Mouse (Mus musculus) central nervous system, embryonic 11.5 days (tissue): ENCODE results near the gene AW011738. TPM values are rescaled to one million over a fixed set of nuclear protein-coding genes. Genes with fewer than 3 reads are reported as not detected.

Source experiments
- polyA plus RNA-seq: library from polyadenylated mRNA; depleted of rRNA; stranded (reverse); fragments of >200 nt; gene quantifications from 2 replicates; pipeline ENCODE4 v1.2.3, GENCODE M21; 2012; rRNA removed

AW011738 gene
- 5.1 and 8.3 TPM in 2 replicates for polyA plus RNA-seq

DNA sequence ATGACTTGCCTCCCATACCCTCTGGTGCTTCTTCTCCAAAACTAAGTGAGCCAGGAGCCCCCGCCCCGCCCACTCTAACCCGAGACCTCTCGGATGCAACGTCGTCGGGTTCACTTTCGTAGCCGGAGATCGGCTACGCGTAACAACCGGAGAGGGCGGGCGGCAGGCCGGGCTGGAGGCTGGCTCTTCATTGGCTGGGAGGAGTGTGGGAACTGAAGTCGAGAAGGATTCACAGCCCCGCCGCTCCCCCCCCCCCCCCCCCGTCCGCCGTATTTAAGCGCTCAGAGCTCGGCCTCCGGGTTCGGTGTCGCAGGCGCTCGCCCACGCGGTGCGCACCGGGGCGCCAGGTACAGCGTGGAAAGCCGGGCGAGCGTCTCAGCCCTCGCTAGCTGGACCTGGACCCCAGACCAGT is at the start of gene AW011738:
TSS of gene AW011738 (plus strand) at position 304 of the 412 bp plus-strand sequence.

DNA sequence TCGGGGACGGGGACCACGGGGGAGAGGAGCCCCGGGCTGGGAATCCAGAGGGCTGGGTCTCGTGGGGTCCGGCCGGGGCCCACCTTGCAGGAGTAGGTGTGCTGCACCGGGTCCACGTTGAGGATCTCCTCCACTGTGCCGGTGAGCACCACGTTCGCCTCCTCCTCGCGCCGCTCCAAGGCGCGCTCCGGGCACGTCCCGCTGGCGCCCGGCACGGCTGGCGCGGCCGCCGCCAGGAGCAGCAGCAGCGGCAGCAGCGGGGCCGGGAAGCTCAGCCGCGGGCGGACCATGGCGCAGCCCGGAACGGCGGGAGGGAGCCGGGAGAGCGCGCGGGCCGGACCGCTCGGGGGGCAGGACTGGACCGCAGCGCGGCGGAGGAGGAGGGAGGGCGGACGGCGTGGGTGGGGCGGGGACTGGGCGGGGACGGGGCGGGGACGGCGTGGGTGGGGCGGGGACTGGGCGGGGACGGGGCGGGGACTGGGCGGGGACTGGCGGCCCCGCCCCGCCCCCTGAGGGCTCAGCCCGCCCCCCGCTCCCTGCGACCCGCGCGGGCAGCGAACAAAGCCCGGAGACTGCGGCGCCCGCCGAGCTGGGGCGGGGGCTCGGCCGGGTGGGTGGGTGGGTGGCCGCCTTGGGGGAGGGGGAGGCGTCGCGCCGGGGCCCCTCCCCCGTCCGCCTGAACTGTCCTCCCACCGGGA is 5.8 kb upstream of the AW011738 start, which contains the start of gene Agrn:
TSS of gene Agrn (minus strand) at position 358 of the 698 bp plus-strand sequence.

DNA sequence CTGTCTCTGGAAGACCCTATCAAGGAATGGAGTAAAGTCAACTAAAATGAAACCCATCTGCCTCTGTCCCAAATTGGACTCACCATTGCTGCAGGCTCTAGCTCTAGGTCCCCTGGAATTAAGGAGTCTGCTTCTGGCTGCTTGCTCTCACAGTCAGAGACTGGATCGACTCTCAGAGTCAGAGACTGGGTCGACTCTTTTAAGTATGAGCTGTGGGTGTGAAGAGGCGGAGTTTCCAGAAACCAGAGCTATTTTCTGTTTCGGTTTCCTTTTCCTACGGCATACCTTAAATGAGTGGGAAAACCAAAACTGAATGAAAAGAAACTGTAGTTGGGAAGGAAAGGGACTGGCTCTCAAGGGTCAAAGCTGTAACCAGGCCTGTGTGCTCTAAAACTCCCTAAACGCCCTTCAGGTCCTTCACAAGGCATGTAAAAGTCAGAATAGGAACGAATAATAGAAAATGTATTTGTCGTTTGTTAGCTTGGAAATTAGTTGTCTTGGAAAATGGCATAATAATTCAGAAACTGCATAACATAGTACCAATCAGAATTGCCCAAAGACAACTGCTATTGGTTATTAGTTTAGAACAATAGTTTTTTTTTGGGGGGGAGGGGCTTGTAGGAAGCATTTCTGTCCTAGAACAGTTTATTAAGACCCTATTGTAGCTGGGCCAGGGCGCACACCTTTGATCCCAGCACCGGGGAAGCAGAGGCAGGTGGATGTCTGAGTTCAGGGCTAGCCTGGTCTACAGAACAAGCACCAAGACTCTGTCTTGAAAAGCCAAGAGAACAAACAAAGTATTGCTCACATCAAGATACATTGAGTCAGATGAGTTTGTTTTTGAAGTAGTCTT is 2.3 kb upstream of the AW011738 start, which contains the start of gene Isg15:
TSS of gene Isg15 (minus strand) at position 196 of the 853 bp plus-strand sequence.

DNA sequence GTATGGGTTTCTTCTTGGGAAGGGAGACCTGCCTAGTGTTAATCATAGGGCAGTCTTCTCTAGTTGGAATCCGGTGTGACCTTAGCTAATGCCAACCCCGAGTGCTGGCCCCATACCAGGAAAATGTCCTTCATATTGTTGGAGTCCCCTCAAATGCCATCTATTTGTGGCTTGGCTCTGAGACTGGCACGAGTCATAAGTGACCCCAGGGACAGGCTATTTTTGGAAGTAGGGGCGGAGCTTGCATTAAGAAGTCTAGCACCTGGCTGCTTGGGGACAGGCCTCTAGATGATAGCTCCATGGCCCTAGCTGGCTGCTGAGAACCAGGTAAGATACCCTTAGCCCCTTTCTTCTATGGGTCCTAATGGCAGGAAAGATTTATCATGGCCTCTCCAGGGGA is 12.5 kb downstream of the AW011738 start, which contains the start of gene Perm1:
TSS of gene Perm1 (plus strand) at position 220 of the 400 bp plus-strand sequence.

GRCm38 (mm10) chr4:156234701-156235213 is 31.7 kb downstream of the AW011738 start, which contains the start of gene Plekhn1:
TSS of gene Plekhn1 (minus strand) at chr4:156234857.

GRCm38 (mm10) chr4:156235808-156236533 is 32.9 kb downstream of the AW011738 start, which contains the start of gene Noc2l:
TSS of gene Noc2l (plus strand) at chr4:156236010.

Other genes starting within 250 kb of the AW011738 start
- 14.8 and 17.7 TPM in 2 replicates for gene C1qtnf12, start 241.0 kb upstream of the AW011738 start, polyA plus RNA-seq
- 8.5 and 10.3 TPM in 2 replicates for gene B3galt6, start 210.7 kb upstream of the AW011738 start, polyA plus RNA-seq
- gene Sdf4, start 210.4 kb upstream of the AW011738 start, polyA plus RNA-seq: 76.6 and 90.7 TPM in 2 replicates
- gene Tnfrsf4, start 189.5 kb upstream of the AW011738 start, polyA plus RNA-seq: 4.2 and 4.4 TPM in 2 replicates
- gene Tnfrsf18, start 177.1 kb upstream of the AW011738 start, polyA plus RNA-seq: 0.06 and 0.16 TPM in 2 replicates
- gene Ttll10, start 143.9 kb upstream of the AW011738 start, polyA plus RNA-seq: 0.24 and 0.45 TPM in 2 replicates
- gene 9430015G10Rik, start 93.3 kb upstream of the AW011738 start, polyA plus RNA-seq: 58.0 and 88.7 TPM in 2 replicates
- gene Rnf223, start 72.8 kb upstream of the AW011738 start, polyA plus RNA-seq: 2.9 and 4.2 TPM in 2 replicates
- gene Agrn, start 5.8 kb upstream of the AW011738 start, polyA plus RNA-seq: 227 and 301 TPM in 2 replicates
- 1.0 and 1.2 TPM in 2 replicates for gene Isg15, start 2.5 kb upstream of the AW011738 start, polyA plus RNA-seq
- gene Perm1, start 12.6 kb downstream of the AW011738 start, polyA plus RNA-seq: 0.80 and 0.85 TPM in 2 replicates
- 53.9 and 68.3 TPM in 2 replicates for gene Plekhn1, start 31.6 kb downstream of the AW011738 start, polyA plus RNA-seq
- gene Noc2l, start 32.7 kb downstream of the AW011738 start, polyA plus RNA-seq: 115 and 144 TPM in 2 replicates
- 5.3 and 5.9 TPM in 2 replicates for gene Samd11, start 52.4 kb downstream of the AW011738 start, polyA plus RNA-seq
- gene Vmn2r-ps159, start 127.8 kb downstream of the AW011738 start, polyA plus RNA-seq: not detected in 2 replicates